Mouse (Mus musculus) intestine, postnatal 0 days (tissue): Measurements from ENCODE around the gene Gpx6. TPM values are rescaled to one million over a fixed set of nuclear protein-coding genes. Genes with fewer than 3 reads are reported as not detected.

ENCODE experiments used
- ATAC-seq: fragments of 200-750 bp; cut with Nextera tagmentation; 2 replicates; pipeline ENCODE4 v1.8.0; 2017; ENCODE audit warnings: mild to moderate bottlenecking, moderate TSS enrichment, moderate library complexity
- H3K27ac ChIP-seq: fragments of 300-500 bp; sonication (generic); 2 replicates; pipeline ENCODE4 v1.5.1; 2014; ENCODE audit warnings: mild to moderate bottlenecking, low read depth, low read length, moderate library complexity
- H3K27me3 ChIP-seq: fragments of 300-500 bp; sonication (generic); replicated peaks from 2 replicates; pipeline ENCODE4 v1.6.1; 2014; ENCODE audit warnings: low read length, mixed read lengths; ENCODE audit not compliant: control insufficient read depth, insufficient read depth
- H3K36me3 ChIP-seq: fragments of 300-500 bp; sonication (generic); 2 replicates; pipeline ENCODE4 v1.6.1; 2014; ENCODE audit warnings: mild to moderate bottlenecking, moderate library complexity; ENCODE audit not compliant: control insufficient read depth, insufficient read depth
- H3K4me1 ChIP-seq: fragments of 300-500 bp; sonication (generic); replicated peaks from 2 replicates; pipeline ENCODE4 v1.6.1; 2014; ENCODE audit warnings: antibody characterized with exemption, low read length, mixed read lengths; ENCODE audit not compliant: control insufficient read depth, insufficient read depth
- H3K4me2 ChIP-seq: fragments of 300-500 bp; sonication (generic); replicated peaks from 2 replicates; pipeline ENCODE4 v1.6.1; 2014; ENCODE audit warnings: low read depth, mild to moderate bottlenecking, moderate library complexity
- H3K4me3 ChIP-seq: fragments of 300-500 bp; sonication (generic); 2 replicates; pipeline ENCODE4 v1.5.1; 2014; ENCODE audit warnings: low read depth, low read length
- H3K9ac ChIP-seq: fragments of 300-500 bp; sonication (generic); 2 replicates; pipeline ENCODE4 v1.6.1; 2014; ENCODE audit warnings: mild to moderate bottlenecking, low read depth, low read length
- H3K9me3 ChIP-seq: fragments of 300-500 bp; sonication (generic); 2 replicates; pipeline ENCODE4 v1.6.1; 2016; ENCODE audit warnings: mixed run types; ENCODE audit not compliant: control insufficient read depth
- CTCF ChIP-seq: sonication (generic); IDR thresholded peaks from 2 replicates; pipeline ENCODE4 v1.5.1; 2016; ENCODE audit warnings: low read depth, mild to moderate bottlenecking, control low read depth, antibody characterized with exemption, moderate library complexity
- WGBS: fragments of 180-500 bp; shearing (Covaris S2); extraction: QIAGEN DNeasy Blood & Tissue Kit; methylation state at CpG from one replicate; pipeline ENCODE4 v1.1.7; 2014; 5-methylcytosine and 5-hydroxymethylcytosine counted together
- polyA plus RNA-seq: library from polyadenylated mRNA; unstranded; fragments of >200 nt; fragmentation: Nextera tagmentation; extraction: Ambion mirVana; gene quantifications from 2 replicates; pipeline ENCODE4 v1.2.1, GENCODE M21; 2015

The Gpx6 gene
- polyA plus RNA-seq, 1 experiment from 2014 or later = not detected

- Histone ChIP-seq H3K4me2 (peak overlapping the region; percentile 39), H3K4me3 (peak overlapping the region; percentile 13; the same call in 1 of the 2 replicates), H3K27ac (no peak overlapping the region), H3K36me3 (no peaks in the 10 kb centered on the region), H3K9ac (no peak overlapping the region), H3K9me3 (no peaks in the 10 kb centered on the region), H3K4me1 (0 out of 2 replicates have a peak, but pooled peaks cover 2% of the 10 kb centered on the region), H3K27me3 (no peaks in the 10 kb centered on the region)
- TF ChIP-seq CTCF = no peak
- 10% methylated on average over 18 of the region's 18 CpGs for WGBS
- no peak for ATAC-seq
Observed at GRCm38 (mm10) chr13:21321890-21322494, 10.1 kb downstream of the Gpx6 start.

GRCm38 (mm10) chr13:21322509-21323375 lies 10.8 kb downstream of the Gpx6 start:
- Histone ChIP-seq H3K4me2 (peak overlapping the region; percentile 39), H3K9me3 (no peaks in the 10 kb centered on the region), H3K4me1 (0 out of 2 replicates have a peak, but pooled peaks cover 4% of the 10 kb centered on the region), H3K36me3 (no peaks in the 10 kb centered on the region), H3K27me3 (no peaks in the 10 kb centered on the region), H3K9ac (no peak overlapping the region), H3K4me3 (peak overlapping the region; percentile 13; the same call in 1 of the 2 replicates), H3K27ac (no peak overlapping the region)
- TF ChIP-seq CTCF = no peak
- 23% methylated on average over 18 of the region's 18 CpGs for WGBS
- ATAC-seq = no peak

- ATAC-seq = no peak
- Histone ChIP-seq H3K4me3 (no peak overlapping the region), H3K36me3 (no peaks in the 10 kb centered on the region), H3K9ac (no peak overlapping the region), H3K4me2 (no peak overlapping the region; the same call in 1 of the 2 replicates), H3K4me1 (0 out of 2 replicates have a peak, but pooled peaks cover 4% of the 10 kb centered on the region), H3K27ac (no peak overlapping the region), H3K9me3 (no peaks in the 10 kb centered on the region), H3K27me3 (no peaks in the 10 kb centered on the region)
- WGBS = 65% methylated on average over 6 of the region's 6 CpGs
- no peak for TF ChIP-seq CTCF
Observed at GRCm38 (mm10) chr13:21323405-21323804, 11.5 kb downstream of the Gpx6 start.

- ATAC-seq = peak; percentile 56; the same call in 1 of the 2 replicates
- no peaks in the 10 kb centered on the region for H3K36me3 ChIP-seq
- H3K9me3 ChIP-seq = no peaks in the 10 kb centered on the region
- peak overlapping the region; percentile 57 for H3K4me2 ChIP-seq
- no peak overlapping the region for H3K27ac ChIP-seq
- 15% methylated on average over 4 of the region's 4 CpGs for WGBS
- 0 out of 2 replicates have a peak, but pooled peaks cover 4% of the 10 kb centered on the region for H3K4me1 ChIP-seq
- peak overlapping the region; percentile 33; the same call in 1 of the 2 replicates for H3K4me3 ChIP-seq
- TF ChIP-seq CTCF = peak; percentile 69
- no peak overlapping the region for H3K9ac ChIP-seq
- H3K27me3 ChIP-seq = no peaks in the 10 kb centered on the region
Observed at GRCm38 (mm10) chr13:21326191-21326590, 14.3 kb downstream of the Gpx6 start.

- TF ChIP-seq CTCF = peak; percentile 92
- ATAC-seq = peak; percentile 66
- Histone ChIP-seq H3K9ac (0 out of 2 replicates have a peak overlapping the region, but pooled peaks have one; percentile 26), H3K4me1 (0 out of 2 replicates have a peak, but pooled peaks cover 4% of the 10 kb centered on the region), H3K36me3 (no peaks in the 10 kb centered on the region), H3K27me3 (no peaks in the 10 kb centered on the region), H3K9me3 (no peaks in the 10 kb centered on the region), H3K27ac (no peak overlapping the region), H3K4me3 (peak overlapping the region; percentile 33), H3K4me2 (peak overlapping the region; percentile 57)
- WGBS = under 1% methylated on average over 24 of the region's 24 CpGs
Observed at GRCm38 (mm10) chr13:21326657-21327211, 14.8 kb downstream of the Gpx6 start.

GRCm38 (mm10) chr13:21327424-21327823 lies 15.5 kb downstream of the Gpx6 start:
- no peak for ATAC-seq

More at GRCm38 (mm10) chr13:21327424-21327823, 15.5 kb downstream of the Gpx6 start:
- H3K27me3 ChIP-seq = no peaks in the 10 kb centered on the region
- no peaks in the 10 kb centered on the region for H3K36me3 ChIP-seq
- no peaks in the 10 kb centered on the region for H3K9me3 ChIP-seq
- no peak overlapping the region for H3K9ac ChIP-seq
- no peak for TF ChIP-seq CTCF
- no peak overlapping the region for H3K27ac ChIP-seq
- 0 out of 2 replicates have a peak, but pooled peaks cover 4% of the 10 kb centered on the region for H3K4me1 ChIP-seq
- WGBS = 2% methylated on average over 9 of the region's 9 CpGs
- H3K4me3 ChIP-seq = peak overlapping the region; percentile 33
- peak overlapping the region; percentile 57 for H3K4me2 ChIP-seq
